Mouse (Mus musculus) megakaryocyte, embryonic 14.5 days (primary cell): ENCODE data around the gene Gjd3.

Experiments used
- FLI1 ChIP-seq: IDR thresholded peaks from 2 replicates; pipeline ENCODE4 v1.6.1; 2012; ENCODE audit warnings: low read length, inconsistent platforms, mixed read lengths
- GATA1 ChIP-seq: IDR thresholded peaks from 3 replicates; pipeline ENCODE4 v1.6.1; 2012; ENCODE audit warnings: mixed read lengths, low read length, inconsistent platforms, borderline replicate concordance

DNA sequence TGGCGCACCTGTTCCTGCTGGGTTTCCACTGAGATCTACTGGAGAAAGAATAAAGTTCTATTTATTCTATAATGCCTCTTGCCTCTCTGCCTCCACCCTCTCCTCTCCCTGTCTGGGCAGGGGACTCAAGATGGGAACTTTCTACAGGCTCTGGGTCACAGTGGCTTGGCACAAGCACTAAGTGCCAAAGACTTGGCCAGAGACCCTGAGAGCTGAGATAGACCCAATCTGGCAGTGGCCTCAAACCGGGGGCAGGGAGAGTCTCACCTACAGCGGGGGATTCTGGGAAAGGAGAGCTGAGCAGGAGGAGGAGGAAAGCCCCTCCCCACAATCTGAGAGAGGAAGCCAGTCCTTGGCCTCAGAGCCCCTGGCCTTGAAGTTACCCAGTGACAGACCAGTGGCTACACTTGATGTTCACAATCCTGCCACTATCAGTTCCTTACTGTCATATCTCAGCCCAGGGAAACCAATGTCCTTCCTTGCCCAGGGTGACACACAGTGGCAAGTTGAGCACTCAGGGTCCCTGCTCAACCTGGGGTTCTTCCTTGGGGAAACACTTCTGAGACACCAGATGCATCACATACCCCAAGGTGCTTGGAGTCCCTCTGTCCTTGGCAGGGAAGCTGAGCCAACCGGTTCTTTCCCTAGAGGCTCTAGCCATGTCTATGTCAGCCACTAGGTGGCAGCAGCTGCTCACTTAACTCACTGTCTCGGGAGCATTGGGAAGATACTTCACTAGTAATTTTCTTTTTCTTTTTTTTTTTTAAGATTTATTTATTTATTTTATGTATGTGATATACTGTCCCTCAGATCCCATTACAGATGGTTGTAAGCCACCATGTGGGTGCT, 7.7 kb downstream of the Gjd3 start:
- TF ChIP-seq GATA1 (no peak), FLI1 (no peak)
